ENCODE assay signal across 23 mouse cellular contexts in the genomic region with DNA sequence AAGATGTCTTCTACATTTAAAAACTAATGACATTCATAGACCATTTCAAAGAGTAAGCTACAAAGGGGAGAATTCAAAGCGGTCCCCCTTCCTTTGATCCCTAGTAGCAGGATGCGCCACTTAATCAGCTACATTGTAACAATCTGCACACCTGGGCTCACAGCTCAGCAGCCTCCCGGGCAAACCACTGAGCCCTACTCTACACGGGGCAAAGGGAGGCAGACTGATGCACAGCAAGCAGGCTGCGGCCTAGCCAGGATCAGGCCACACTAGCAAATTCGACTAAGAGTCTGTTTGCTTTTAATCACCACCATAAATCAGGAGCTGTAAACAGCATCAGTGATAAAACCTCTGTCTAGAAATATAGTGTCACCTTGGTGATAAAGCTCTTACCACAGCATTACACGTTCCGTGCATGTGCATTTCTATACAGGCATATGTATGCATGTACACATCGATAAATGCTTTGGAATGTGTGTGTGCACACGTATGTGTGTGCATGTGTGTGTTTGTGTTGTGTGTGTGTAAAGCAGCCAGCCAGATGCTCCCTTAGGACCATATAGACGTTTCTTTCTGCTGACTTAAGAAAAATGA. TPM values are rescaled to one million over a fixed set of nuclear protein-coding genes. Genes with fewer than 3 reads are reported as not detected.
DNase-seq lines count a peak whose midpoint lies in the region; ATAC-seq and TF ChIP-seq lines count a peak whose summit lies in the region.
"Had no signal": no experiment of that assay in that cellular context is flagged by ENCODE, and none has a peak within 500 bp of the region (broad histone marks: within the 10 kb centered on the region; RNA-seq: fewer than 3 reads in every experiment).

No protein-coding gene starts in this region.

- H3K36me3 ChIP-seq in midbrain, embryonic 15.5 days (replicated peaks) = no peaks in the 10 kb centered on the region
- no peaks in the 10 kb centered on the region for H3K36me3 ChIP-seq in midbrain, embryonic 14.5 days (ENCODE audit: control insufficient read depth, insufficient read depth, low read length)

- TF ChIP-seq POLR2A in brain, embryonic 14.5 days (IDR thresholded peaks at IDR 0.05; ENCODE audit: borderline replicate concordance, extremely low read depth, insufficient read depth, insufficient read length, poor library complexity, severe bottlenecking) = no peak

- peak; percentile 84 for ATAC-seq in midbrain, embryonic 15.5 days (replicated peaks)
- ATAC-seq in midbrain, embryonic 14.5 days (ENCODE audit: low FRiP score, low TSS enrichment) = no peak; the same call in 1 of the 2 replicates
- ATAC-seq: forebrain, postnatal 0 days; inflammation-experienced regulatory T-cells, adult 6 months; liver, embryonic 12.5 days; midbrain, embryonic 13.5 days had no signal

- no peaks in the 10 kb centered on the region for H3K27me3 ChIP-seq in midbrain, embryonic 15.5 days (replicated peaks)
- 0 out of 2 replicates have a peak, but pooled peaks cover 5% of the 10 kb centered on the region for H3K27me3 ChIP-seq in midbrain, embryonic 14.5 days (ENCODE audit: control insufficient read depth, insufficient read depth, low read length)
- H3K27me3 ChIP-seq: embryonic facial prominence, embryonic 12.5 days; limb, embryonic 13.5 days; liver, embryonic 12.5 days had no signal

- no peak overlapping the region for H3K4me2 ChIP-seq in midbrain, embryonic 15.5 days
- no peak overlapping the region for H3K4me2 ChIP-seq in midbrain, embryonic 14.5 days (ENCODE audit: low read length)
- H3K4me2 ChIP-seq: embryonic facial prominence, embryonic 12.5 days; hindbrain, embryonic 14.5 days; limb, embryonic 13.5 days; liver, embryonic 12.5 days; midbrain, embryonic 13.5 days had no signal

- H3K4me1 ChIP-seq in midbrain, embryonic 15.5 days = no peaks in the 10 kb centered on the region
- no peaks in the 10 kb centered on the region for H3K4me1 ChIP-seq in midbrain, embryonic 14.5 days (ENCODE audit: control insufficient read depth, insufficient read depth, low read length)
- H3K4me1 ChIP-seq: embryonic facial prominence, embryonic 12.5 days; limb, embryonic 13.5 days; midbrain, embryonic 13.5 days had no signal

- H3K9ac ChIP-seq in midbrain, embryonic 15.5 days = no peak overlapping the region
- no peak overlapping the region for H3K9ac ChIP-seq in midbrain, embryonic 14.5 days (replicated peaks; ENCODE audit: low read length)
- H3K9ac ChIP-seq: embryonic facial prominence, embryonic 12.5 days; forebrain, postnatal 0 days; hindbrain, embryonic 14.5 days; limb, embryonic 13.5 days; liver, embryonic 12.5 days; midbrain, embryonic 13.5 days had no signal

- no peak for TF ChIP-seq CTCF in brain, embryonic 14.5 days (IDR thresholded peaks at IDR 0.05; ENCODE audit: borderline replicate concordance, extremely low read depth, insufficient read depth, insufficient read length)

- H3K4me3 ChIP-seq in midbrain, embryonic 15.5 days = no peak overlapping the region
- H3K4me3 ChIP-seq in midbrain, embryonic 14.5 days (replicated peaks; ENCODE audit: low read depth, low read length) = no peak overlapping the region
- H3K4me3 ChIP-seq: embryonic facial prominence, embryonic 12.5 days; layer of hippocampus, adult 2 months; limb, embryonic 13.5 days; liver, embryonic 12.5 days; midbrain, embryonic 13.5 days; myocyte had no signal

- intact Hi-C loops in heart, postnatal 36 days (cut with DNase I) = no loop called here

- 78% methylated on average over 11 of the region's 11 CpGs for WGBS in midbrain, embryonic 15.5 days
- 87% methylated on average over 11 of the region's 11 CpGs for WGBS in midbrain, embryonic 14.5 days

- 0 out of 2 replicates have a peak overlapping the region, but pooled peaks have one; percentile 25 for H3K27ac ChIP-seq in midbrain, embryonic 15.5 days
- no peak overlapping the region for H3K27ac ChIP-seq in midbrain, embryonic 14.5 days (replicated peaks; ENCODE audit: low read depth, low read length)
- H3K27ac ChIP-seq: embryonic facial prominence, embryonic 12.5 days; hindbrain, embryonic 14.5 days; layer of hippocampus, adult 2 months; limb, embryonic 13.5 days; liver, embryonic 12.5 days; midbrain, embryonic 13.5 days had no signal

- no peaks in the 10 kb centered on the region for H3K9me3 ChIP-seq in midbrain, embryonic 15.5 days
- H3K9me3 ChIP-seq in midbrain, embryonic 14.5 days (ENCODE audit: control insufficient read depth, low read length) = no peaks in the 10 kb centered on the region
- H3K9me3 ChIP-seq: embryonic facial prominence, embryonic 12.5 days; limb, embryonic 13.5 days; liver, embryonic 12.5 days; midbrain, embryonic 13.5 days had no signal

- DNase-seq in midbrain, embryonic 14.5 days = no peak
- peak; percentile 37 for DNase-seq in brain, embryonic 14.5 days (ENCODE audit: low read depth)
- DNase-seq in thymus, adult 18-20 months = peak; percentile 18 to 23
- DNase-seq in thymus, postnatal 36 days = peak; percentile 31 to 54
- no peak for DNase-seq in heart, postnatal 36 days
- DNase-seq in spleen, postnatal 14 days (ENCODE audit: low spot score in 2 of 2) = no peak
- DNase-seq: cerebellum, adult 11-12 months; cerebellum, postnatal 14 days; forebrain, postnatal 0 days; gastrocnemius, postnatal 25 days; kidney, adult 9 months; kidney, postnatal 14 days; lung, adult 2 months; right cerebral cortex, postnatal 25 days had no signal

RNA-seq across cellular contexts. Expression of gene Gas2l3, which starts 18.9 kb away (rescaled TPM):
- polyA plus RNA-seq in midbrain, embryonic 15.5 days (2015; fragmentation: Nextera tagmentation; extraction: Ambion mirVana) = 3.9 and 4.5 TPM in 2 replicates
- polyA plus RNA-seq in midbrain, embryonic 14.5 days (2014; fragmentation: Nextera tagmentation; extraction: Ambion mirVana) = 3.6 and 6.0 TPM in 2 replicates
- 3.6 and 4.4 TPM in 2 replicates for polyA plus RNA-seq in brain, embryonic 14.5 days (2012; rRNA removed)
- total RNA-seq in heart, postnatal 36 days (2021) = 1 to 10 TPM; 2.2 to 2.4 TPM

Comparison
In these comparisons a context has a peak if more than half of its experiments do, and no peak if none do; other contexts are left out.
1. DNase-seq: peak in brain, embryonic 14.5 days (single experiment), thymus, adult 18-20 months (2 of 2) and thymus, postnatal 36 days (2 of 2); none in midbrain, embryonic 14.5 days (single experiment), heart, postnatal 36 days (0 of 2) and spleen, postnatal 14 days (0 of 2).